Mouse (Mus musculus): Measurements from ENCODE around the gene 4933428G20Rik.
A peak's percentile ranks its signal among the peaks of the same experiment; 100 is the strongest.

Gene 4933428G20Rik

DNA sequence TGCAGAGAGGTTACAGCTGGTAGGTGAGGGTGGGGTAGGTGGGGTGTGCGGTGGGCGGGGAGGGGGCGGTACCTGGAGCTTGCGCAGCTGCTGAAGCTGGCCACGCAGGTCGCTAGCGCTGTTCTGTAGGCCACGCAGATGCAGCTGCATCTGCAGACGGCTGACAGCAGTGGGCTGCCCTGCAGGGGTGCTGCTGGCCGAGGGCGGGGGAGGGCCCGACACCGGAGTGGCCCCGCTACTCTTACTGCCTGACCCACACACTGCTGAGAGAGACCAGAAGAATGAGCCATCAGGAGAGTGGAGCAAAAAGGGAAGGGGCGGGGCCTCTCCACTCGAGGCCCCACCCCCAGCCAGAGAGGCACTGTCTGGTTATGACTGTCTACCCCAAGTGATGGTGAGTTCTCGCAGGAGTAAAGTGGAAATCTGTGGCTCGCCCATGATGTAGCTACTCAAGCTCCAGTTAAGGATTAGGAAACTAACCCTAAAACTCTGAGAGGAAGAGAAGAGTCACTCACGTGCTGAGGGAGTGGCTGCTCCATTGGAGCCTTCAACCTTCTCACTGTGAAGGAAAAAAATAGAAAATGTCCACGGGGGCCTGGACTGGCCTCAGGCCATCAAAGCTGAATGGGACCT, 32.9 kb upstream of the 4933428G20Rik start:
- no peak for DNase-seq (ENCODE audit: low read depth, low spot score)

DNA sequence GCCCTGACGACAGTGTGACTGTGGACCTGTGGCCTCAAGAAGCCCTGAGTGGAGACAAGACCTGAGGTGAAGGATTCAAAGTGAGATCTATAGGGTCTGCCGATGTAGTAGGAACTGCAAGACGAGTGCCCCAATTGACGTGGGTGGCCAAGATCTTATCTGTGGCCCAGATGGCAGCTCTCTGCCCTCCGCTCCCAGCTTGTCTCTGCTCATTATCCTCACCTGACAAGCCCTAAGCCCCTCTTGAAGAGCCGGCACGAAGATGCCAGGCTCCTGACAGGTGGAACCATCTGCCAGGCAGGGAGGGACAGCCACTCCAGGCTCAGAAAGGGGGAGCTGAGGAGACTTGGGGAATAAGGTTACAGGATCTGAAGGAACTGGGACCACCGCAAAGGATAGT, 32.2 kb upstream of the 4933428G20Rik start:
- DNase-seq (ENCODE audit: low read depth, low spot score), result peak; percentile 62

DNA sequence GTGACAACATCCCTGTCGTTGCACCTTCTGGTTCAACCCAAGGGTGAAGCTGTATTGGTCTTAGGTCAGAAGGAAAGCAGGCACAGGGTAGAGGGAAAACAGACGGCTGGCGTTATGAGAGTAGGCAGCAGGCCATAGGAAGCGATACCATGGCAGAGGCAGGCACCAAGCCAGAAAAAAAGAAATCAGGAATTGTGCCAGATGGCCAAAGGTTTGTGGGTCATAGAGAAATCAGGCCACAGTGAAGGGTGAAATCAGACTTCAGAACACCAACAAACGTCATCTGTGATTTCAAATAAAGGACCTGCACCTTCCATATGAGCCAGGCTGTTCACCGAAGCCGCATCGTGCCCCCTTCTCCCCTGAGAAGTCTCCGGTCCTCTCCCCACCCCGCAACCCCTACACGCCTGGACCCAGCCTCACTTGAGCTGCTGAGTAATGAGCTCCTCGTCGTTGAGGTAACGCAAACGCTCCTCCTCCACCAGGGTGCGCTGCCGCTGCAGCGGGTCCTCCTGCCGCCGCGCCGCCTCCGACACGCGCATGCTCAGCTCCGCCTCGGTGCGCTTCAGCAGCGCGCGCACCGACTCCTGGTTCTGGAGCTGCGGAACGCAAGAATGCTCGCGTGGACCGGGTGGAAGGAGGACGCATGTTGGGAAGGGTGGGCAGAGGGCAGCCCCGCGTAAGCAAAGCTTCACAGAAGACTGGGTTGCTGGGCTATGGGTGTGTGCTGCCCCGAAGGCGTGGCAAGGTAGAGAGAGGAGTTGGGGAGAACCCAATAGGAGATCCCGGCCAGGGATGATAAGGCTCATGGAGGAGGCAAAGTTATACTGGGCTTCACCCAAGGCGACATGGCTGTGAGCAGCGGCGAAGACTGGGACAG, 31.5 kb upstream of the 4933428G20Rik start:
- DNase-seq (ENCODE audit: low read depth, low spot score), result peak; percentile 90

DNA sequence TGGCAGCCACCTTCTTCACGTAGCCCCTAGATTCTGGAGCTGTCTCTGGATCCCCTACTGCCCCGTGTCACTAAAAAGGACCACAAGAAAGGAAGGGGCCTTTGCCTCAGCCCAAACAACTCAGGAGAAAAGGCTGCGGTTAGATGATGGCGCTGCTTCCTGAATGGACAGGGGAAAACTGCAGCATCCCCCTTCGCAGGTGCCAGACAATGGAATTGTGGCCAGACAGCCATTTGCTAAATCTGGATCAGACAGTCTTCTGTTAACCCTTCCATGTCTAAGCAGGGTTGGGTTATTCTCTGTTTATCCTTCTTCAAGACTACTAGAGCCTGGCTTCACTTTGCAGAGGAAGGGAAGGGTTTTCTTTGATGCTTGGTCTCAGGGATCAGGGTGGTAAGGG, 30.8 kb upstream of the 4933428G20Rik start:
- DNase-seq (ENCODE audit: low read depth, low spot score), result no peak

DNA sequence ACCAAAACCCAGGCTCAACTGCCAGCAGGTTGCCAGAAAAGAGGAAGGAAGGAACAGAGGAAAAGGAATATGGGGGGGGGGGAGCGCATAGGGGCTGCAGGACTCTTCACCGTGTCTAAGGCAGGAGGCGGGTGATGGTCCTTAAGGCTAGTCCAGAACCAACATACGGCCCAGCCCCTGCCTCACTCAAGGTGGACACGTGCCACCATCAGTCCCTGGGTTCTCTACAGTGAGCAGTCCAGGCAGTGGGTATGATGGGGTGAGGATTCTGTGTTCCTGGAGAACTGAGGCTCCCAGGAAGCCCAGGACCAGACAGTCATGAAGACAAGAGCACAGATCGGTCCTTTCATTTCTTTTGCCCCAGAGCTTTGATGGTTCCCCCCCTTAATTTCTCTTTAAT, 29.9 kb upstream of the 4933428G20Rik start:
- DNase-seq (ENCODE audit: low read depth, low spot score), result no peak

DNA sequence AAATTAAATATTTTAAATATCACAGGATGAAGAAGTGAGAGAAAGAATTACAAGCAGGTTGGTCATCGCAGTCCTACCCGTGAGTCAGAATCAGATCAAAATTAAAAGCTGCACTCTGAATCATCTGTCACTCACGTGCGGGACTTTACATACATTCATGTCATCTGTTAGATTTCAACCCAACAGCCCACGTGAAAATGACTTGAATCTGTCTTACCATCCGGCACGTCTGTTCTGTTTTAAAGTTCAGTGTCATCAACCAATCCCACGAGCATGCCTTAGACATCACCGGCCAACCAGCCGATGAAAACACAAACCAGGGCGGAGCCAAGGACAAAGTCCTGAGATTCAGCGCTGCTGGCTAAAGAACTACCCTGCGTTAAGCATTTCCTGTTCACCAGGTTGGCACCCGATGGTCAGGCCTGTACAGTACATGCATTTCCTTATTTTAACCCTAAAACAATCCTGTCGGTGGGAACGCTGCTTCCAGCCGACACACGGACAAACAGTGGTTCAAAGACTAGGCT, 28.2 kb upstream of the 4933428G20Rik start:
- DNase-seq (ENCODE audit: low read depth, low spot score), result no peak

DNA sequence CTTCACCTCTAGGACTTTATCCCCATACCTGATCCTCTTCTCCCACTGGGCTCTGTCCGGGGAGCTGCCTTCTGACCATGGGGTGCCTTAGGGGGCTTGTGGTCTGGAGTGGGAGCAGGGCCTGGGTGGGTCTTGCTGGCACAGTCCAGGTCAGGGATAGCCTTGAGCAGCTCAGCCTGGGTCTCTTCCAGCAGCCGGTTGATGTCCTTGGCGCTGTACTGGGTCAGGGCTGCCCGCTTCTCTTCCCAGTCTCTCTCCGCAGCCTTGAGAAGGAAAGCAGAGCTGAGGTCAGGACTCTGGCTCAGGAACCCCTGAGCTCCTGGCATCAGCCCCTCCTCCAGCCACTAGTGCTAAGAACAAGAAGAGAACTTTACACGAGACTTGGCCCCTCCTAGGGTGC, 25.2 kb upstream of the 4933428G20Rik start:
- no peak for DNase-seq (ENCODE audit: low read depth, low spot score)

DNA sequence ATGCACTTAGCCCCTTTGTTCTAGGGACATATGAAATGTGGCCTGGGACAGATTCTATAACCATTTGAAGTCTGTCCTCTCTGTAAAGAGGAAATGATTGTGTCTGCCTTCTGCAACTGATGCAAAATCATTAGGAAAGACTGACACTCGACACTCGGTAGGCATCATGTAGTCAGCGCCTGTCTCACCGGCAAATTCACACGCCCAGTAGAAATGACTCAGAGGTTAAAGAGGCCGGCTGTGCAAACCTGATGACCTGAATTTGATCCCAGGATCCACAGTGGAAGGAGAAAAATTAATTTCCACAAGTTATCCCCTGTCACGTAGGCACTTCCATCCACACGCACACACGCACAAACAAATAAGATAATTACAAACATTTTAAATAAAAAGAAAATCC, 24.2 kb upstream of the 4933428G20Rik start:
- DNase-seq (ENCODE audit: low read depth, low spot score), result no peak

DNA sequence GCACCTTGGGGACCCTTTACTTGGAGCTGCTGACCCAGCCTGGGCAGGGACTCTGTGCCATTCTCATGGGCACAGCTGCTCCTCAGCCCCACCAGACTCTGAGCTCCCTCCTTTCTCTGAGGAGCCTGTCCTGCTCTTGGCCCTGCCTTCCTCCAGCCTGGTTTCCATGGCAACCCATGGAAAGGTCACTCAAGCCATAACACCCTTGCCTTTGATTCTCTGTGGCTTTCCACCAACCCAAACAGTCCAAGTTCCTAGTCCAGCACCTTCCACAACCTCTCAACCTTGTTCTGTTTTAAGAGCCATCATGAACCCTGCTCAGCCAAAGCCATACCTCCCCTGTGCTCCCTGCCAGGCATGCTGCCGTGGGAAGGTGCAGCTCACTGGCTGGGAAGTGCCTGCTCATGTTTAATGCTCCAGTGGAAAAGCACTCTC, 23.7 kb upstream of the 4933428G20Rik start:
- no peak for DNase-seq (ENCODE audit: low read depth, low spot score)

DNA sequence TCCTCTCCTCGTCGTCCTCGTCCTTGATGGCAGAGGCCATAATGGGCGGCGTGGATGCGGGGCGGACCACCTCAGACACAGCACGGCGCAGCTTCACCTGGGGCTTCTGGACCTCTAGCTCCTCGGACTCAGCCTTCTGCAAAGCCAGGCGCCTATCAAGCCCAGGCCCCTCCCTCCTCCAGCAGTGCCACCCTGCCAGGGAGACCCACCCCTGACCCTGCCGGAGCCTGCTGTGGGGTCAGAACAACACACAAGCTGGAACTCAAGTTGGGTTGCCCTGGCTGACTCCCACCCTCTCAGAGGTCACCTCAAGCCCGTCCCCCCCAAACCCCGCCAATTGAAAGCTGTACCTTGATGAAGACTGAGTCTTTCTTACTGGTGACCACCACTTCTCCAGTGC, 23.0 kb upstream of the 4933428G20Rik start:
- DNase-seq (ENCODE audit: low read depth, low spot score), result no peak

DNA sequence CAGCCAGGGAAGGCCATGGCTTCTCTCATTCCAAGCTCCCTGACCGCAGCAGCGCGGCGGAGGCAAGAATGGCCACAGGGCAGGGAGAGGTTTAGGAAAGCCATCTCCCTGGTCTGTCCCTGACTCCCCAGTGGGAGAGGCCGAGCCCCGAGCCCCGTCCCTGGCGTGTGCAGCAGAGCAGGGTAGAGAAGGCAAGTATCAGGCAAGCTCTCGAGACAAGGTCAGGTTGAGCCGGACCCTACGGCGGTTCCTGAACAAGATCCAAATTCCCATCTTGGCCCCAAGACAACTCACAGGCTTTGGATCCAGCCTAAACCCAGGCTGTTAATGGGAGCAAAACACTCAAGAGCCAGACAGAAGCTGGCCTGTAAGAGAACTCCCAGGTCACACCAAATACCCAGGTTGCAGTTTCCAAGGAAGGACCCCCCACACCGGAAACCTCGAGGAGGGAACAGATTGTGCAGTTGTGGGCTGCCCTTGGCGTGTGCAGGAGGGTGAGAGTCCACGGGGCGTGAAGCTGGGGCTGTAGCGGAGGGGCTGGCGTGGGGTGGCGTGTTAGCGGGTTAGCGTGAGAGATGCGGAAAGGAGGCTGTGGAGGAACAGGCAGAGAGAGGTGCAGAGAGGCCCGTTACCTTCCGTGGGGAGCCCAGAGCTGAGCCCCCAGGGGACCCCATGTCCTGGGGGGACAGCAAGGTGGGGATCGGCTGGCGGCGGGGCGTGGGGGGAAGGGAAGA, 21.8 kb upstream of the 4933428G20Rik start:
- DNase-seq (ENCODE audit: low read depth, low spot score), result no peak

DNA sequence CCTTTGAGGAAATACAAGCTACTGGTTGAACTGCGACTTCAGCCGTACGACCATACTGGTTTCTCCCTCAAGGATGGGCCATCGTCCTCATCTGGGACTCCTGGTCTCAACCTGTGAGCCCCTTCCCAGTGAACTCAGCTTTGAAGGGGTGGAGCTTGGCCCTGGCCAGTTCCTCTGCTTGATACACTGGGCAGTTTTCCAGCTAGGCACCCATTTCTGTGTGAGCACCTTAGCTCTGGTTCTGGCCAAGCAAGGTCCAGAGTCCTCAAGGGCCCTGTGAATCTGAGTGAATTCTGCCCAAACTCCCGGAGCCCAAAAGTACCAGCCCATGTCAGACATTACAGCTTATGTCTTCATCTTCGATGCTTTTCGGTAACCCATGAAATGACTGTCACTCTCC, 20.4 kb upstream of the 4933428G20Rik start:
- no peak for DNase-seq (ENCODE audit: low read depth, low spot score)

DNA sequence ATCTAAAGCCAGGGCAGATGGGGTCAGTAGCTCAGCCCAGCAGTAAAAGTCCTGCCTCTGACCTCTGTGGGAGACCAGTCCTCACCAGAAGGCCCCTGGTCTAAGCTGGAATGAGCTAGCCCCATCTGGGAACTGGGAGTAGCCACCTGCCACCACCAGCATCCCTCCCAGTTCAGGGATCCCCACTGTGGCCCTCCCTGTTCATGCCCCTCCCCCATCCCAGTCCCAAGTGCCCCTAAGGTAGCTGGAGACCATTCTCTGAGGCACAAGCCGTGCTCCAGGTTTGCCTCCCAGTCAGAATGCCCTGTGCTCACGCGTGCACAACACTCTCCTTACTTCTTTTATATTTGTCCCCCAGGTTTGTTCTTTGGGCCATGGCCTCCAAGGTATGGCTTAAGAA, 12.9 kb upstream of the 4933428G20Rik start:
- no peak for DNase-seq (ENCODE audit: low read depth, low spot score)

DNA sequence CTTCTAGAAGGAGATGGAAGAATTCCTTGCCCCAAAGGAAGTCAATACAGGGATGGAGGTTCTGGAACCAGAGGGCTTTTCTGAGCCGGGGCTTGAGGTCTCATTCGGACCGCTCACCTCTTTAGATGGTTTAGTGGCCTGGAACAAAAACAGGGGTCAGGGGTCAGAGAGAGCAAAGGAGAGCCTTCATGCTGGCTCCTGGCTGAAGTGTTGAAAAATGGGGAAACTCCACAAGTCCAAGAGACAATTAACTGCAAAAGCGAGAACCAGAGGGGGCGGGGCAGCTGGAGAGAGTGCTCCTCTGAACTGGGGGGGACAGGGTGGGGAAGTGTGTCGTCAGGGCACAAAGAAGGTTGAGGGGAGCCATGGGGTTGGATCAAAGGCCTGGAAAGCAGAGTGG, 12.4 kb upstream of the 4933428G20Rik start:
- no peak for DNase-seq (ENCODE audit: low read depth, low spot score)

DNA sequence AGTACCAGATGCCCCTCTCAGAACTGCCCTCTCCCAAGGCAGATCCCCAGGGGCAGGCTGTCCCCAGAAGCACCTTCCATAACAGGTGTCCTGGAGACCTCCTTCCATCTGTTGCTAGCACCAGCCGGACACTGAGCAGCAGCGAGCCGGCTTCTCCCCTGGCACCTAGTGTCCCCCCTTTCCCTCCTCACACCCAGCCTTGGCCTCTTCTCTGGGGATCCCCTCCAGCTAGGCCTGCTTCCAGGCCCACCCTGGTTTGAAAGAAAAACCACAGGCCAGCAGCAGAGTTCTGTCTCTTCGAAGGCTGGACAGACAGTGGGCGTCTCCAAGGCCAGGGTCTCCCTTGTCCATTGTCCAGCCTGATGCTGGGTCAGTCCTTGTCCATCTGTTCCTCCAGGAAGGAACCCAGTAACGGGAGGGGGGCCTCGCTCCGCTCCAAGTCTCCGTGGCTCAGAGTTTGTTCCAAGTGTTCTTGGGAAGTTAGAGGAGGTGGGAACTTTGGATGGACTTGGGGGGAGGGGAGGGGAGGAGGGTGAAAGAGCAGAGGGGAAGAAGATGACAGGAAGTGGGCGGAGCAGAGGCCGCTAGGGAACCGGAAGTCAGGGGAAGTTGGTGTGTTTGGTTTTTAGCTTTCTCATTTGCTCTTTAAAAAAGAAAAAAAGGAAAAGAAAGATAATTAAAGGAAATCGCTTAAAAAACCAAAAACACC, 11.7 kb upstream of the 4933428G20Rik start:
- DNase-seq (ENCODE audit: low read depth, low spot score), result no peak

DNA sequence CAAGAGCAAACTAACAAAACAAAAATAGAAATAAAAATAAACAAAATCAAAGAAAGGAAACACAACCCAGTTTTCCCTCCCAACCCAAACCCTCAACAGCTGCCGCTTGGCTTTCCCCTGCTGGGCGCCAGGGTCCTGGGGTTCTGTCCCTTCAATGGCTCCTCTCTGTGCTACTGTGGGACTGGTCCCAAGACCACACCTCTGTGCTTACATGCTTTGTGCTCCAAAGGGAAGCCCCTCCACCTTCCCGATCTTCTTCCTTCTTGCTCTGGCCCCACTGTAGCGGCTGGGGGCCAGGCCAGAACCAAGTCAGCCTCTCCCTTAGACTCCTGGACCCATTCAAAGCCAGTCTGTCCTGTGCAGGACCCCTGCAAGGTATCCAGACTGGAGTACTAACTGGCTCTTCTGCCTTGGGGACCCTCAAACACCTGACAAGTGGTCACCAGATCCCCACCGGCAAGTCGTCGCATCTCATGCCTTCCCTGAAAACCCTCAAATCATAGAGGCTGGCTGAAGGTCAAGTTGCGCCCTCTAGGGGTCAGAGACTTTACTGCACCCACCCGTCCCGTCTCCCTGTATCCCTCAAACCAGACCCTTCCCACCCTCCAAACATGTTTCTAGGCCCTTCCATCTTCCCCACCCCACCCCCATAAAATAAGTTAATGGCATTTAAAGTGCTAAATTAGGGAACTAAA, 11.0 kb upstream of the 4933428G20Rik start:
- no peak for DNase-seq (ENCODE audit: low read depth, low spot score)

DNA sequence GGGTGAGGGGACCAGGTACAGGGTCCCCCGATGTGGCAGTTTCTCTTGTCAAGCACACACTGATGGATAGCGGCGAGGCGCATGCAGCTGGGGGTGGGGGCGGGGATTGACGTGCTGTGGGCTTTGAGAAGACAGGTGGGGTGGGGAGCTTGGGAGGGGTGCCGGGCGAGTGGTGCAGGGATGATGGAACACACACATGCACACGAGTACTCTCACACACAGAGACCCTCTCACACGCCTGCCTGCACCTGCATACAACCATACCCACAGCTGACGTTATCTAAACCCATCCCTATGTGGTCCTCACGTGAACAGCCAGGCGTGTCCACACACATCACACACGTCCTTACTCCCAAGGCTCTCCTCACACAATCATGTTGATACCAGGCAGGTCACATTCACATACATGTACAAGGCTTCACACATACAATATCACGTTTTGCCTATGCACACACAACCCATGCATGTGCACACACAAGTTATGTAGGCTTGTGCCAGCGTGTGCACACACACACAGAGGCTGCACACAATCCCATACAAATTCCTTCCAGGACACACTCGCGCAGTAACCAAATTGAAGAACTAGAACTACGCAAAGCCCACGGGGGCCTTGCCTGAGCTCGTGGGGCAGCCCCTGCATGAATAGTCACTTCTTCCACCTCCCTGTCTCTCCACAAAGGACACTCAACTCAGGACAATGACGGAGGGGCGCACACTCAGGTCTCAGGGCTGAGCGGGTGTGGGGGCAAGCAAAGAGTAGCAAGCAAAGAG, 9.8 kb upstream of the 4933428G20Rik start:
- DNase-seq (ENCODE audit: low read depth, low spot score), result no peak

DNA sequence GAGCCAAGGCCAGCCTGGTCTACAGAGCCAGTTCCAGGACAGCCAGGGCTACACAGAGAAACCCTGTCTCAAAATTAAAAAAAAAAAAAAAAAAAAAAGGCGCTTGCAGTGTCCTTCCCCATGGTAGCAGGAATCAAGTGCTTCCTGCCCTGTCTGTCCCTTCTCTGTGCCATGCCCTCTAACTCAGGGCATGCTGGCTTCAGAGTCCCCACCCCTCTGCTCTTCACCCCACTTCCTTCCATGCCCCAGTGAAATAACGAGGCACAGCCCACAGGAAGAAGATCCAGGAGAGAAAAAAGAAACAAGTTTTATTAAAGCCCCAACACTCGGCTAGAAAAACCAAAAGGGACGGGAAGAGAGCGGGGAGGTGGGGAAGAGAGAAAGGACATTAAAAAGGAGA, 8.9 kb upstream of the 4933428G20Rik start:
- DNase-seq (ENCODE audit: low read depth, low spot score), result no peak

DNA sequence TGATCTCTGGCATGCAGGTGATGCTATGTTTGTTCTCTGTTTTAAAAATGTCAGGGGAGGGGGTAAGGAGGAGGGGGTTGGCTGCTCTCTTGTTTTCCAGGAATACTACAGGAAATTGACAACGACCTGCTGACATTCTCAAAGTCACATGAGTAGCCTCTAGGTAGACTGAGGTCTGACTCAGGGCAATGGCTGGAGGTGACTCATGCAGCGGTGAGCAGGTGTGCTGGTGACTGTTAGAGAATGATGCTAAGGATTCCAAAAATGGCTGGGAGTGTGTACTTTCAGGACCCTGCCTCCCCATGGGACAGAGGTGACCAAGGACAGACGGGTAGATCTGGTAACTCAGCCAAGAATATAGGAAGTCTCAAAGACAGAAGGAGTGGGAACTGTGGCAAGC, 8.1 kb upstream of the 4933428G20Rik start:
- DNase-seq (ENCODE audit: low read depth, low spot score), result no peak

DNA sequence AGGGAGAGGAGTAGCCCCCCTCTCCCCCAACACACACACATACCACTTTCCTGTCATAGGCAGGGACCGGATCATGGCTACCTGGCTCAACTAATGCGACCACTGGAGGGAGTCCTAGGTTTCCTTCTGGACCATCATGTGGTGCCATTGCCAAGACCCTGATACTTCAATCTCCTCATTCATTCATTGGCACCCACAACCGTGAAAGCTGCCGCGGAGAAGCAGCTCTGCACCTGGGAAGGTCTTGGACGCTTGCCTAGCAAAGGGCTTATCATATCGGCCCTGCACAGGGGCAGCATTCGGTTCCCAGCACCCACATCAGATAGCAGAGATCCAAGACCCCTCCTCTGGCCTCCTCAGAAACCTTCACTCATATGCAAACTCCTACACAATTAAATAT, 6.2 kb upstream of the 4933428G20Rik start:
- DNase-seq (ENCODE audit: low read depth, low spot score), result no peak

All from retina, postnatal 7 days (tissue).